Comparison of ENCODE assay signal across 15 mouse cellular contexts in genomic region chr11:109349652-109350316, GRCm38 (mm10). TPM values are rescaled to one million over a fixed set of nuclear protein-coding genes. Genes with fewer than 3 reads are reported as not detected.
DNase-seq lines count a peak whose midpoint lies in the region; ATAC-seq and TF ChIP-seq lines count a peak whose summit lies in the region.
"Had no signal": no experiment of that assay in that cellular context is flagged by ENCODE, and none has a peak within 500 bp of the region (broad histone marks: within the 10 kb centered on the region; RNA-seq: fewer than 3 reads in every experiment).

No protein-coding gene starts in this region.

- no peak overlapping the region for H3K4me3 ChIP-seq in heart, embryonic 10.5 days
- peak overlapping the region in 1 of 2 experiments; percentile 3; a peak in 1 of 4 replicates for H3K4me3 ChIP-seq in MEL (ENCODE audit: control insufficient read depth in 1 of 2, insufficient read depth in 1 of 2, low read depth in 2 of 2, low read length in 2 of 2)
- no peak overlapping the region for H3K4me3 ChIP-seq in kidney, embryonic 15.5 days (replicated peaks)
- H3K4me3 ChIP-seq in small intestine, adult 2 months (ENCODE audit: low read depth, low read length): peak overlapping the region; percentile 22; the same call in 1 of the 2 replicates
- H3K4me3 ChIP-seq in forebrain, embryonic 13.5 days: no peak overlapping the region
- no peak overlapping the region for H3K4me3 ChIP-seq in left cerebral cortex, adult 2 months
- H3K4me3 ChIP-seq: embryonic facial prominence, embryonic 15.5 days; liver, embryonic 15.5 days; midbrain, embryonic 13.5 days had no signal

- H3K4me1 ChIP-seq in heart, embryonic 10.5 days: peaks cover 35% of the 10 kb centered on the region
- peaks cover 33 to 52% of the 10 kb centered on the region in 2 experiments for H3K4me1 ChIP-seq in MEL (ENCODE audit: control insufficient read depth in 1 of 2, insufficient read depth in 2 of 2, low read length in 2 of 2)
- H3K4me1 ChIP-seq in kidney, embryonic 15.5 days: peaks cover 32% of the 10 kb centered on the region
- peaks cover 51% of the 10 kb centered on the region for H3K4me1 ChIP-seq in small intestine, adult 2 months (ENCODE audit: control insufficient read depth, insufficient read depth, insufficient read length, low read length)
- H3K4me1 ChIP-seq in forebrain, embryonic 13.5 days: peaks cover 19% of the 10 kb centered on the region

- DNase-seq in heart, embryonic 10.5 days (ENCODE audit: low spot score): no peak
- no peak for DNase-seq in heart, postnatal 10 days
- peak; percentile 81 for DNase-seq in MEL (ENCODE audit: low read depth, low spot score)
- DNase-seq in heart, adult 8-10 months (ENCODE audit: low spot score): no peak
- no peak for DNase-seq in left cerebral cortex, adult 2 months (ENCODE audit: extremely low spot score in 1 of 2, low spot score in 2 of 2)
- DNase-seq: cerebellum, postnatal 36 days; heart, adult 11 months; right cerebral cortex, postnatal 14 days; thymus, adult 2 months had no signal

- TF ChIP-seq CTCF in MEL (IDR thresholded peaks at IDR 0.05 in 2 of 3, conservative IDR thresholded peaks at IDR 0.05 in 1 of 3; ENCODE audit: control insufficient read depth in 1 of 3, insufficient read depth in 1 of 3, low read depth in 2 of 3, low read length in 3 of 3, poor library complexity in 1 of 3, severe bottlenecking in 1 of 3): no peak
- no peak for TF ChIP-seq CTCF in small intestine, adult 2 months (IDR thresholded peaks at IDR 0.05; ENCODE audit: extremely low read depth, insufficient read length, insufficient replicate concordance, low read depth, low read length)
- TF ChIP-seq CTCF in left cerebral cortex, adult 2 months (IDR thresholded peaks at IDR 0.05): no peak

- peak; percentile 92 to 94 for TF ChIP-seq EP300 in MEL (IDR thresholded peaks at IDR 0.05; ENCODE audit: low read depth in 1 of 2, low read length in 2 of 2)

- no peaks in the 10 kb centered on the region for H3K36me3 ChIP-seq in heart, embryonic 10.5 days
- H3K36me3 ChIP-seq in MEL (ENCODE audit: control insufficient read depth in 1 of 2, insufficient read depth in 2 of 2, low read length in 2 of 2): peaks cover 0 to 36% of the 10 kb centered on the region in 2 experiments; a peak in 2 of 4 replicates
- H3K36me3 ChIP-seq in kidney, embryonic 15.5 days: no peaks in the 10 kb centered on the region
- no peaks in the 10 kb centered on the region for H3K36me3 ChIP-seq in small intestine, adult 2 months (ENCODE audit: control insufficient read depth, insufficient read depth, low read length)
- no peaks in the 10 kb centered on the region for H3K36me3 ChIP-seq in forebrain, embryonic 13.5 days (ENCODE audit: poor library complexity, severe bottlenecking)
- H3K36me3 ChIP-seq: embryonic facial prominence, embryonic 15.5 days; liver, embryonic 15.5 days; midbrain, embryonic 13.5 days had no signal

- H3K79me2 ChIP-seq in MEL (ENCODE audit: control insufficient read depth, insufficient read depth, low read length, poor library complexity): no peaks in the 10 kb centered on the region

- H3K9me3 ChIP-seq in heart, embryonic 10.5 days: no peaks in the 10 kb centered on the region
- H3K9me3 ChIP-seq in MEL (replicated peaks; ENCODE audit: insufficient read depth, low read length): no peaks in the 10 kb centered on the region
- H3K9me3 ChIP-seq in kidney, embryonic 15.5 days (replicated peaks): no peaks in the 10 kb centered on the region
- no peaks in the 10 kb centered on the region for H3K9me3 ChIP-seq in forebrain, embryonic 13.5 days (replicated peaks)
- H3K9me3 ChIP-seq: embryonic facial prominence, embryonic 15.5 days; liver, embryonic 15.5 days; midbrain, embryonic 13.5 days had no signal

- 46% methylated on average over 5 of the region's 5 CpGs for WGBS in heart, embryonic 10.5 days
- WGBS in kidney, embryonic 15.5 days: 58% methylated on average over 5 of the region's 5 CpGs
- WGBS in small intestine, adult 2 months: 32% methylated on average over 5 of the region's 5 CpGs
- 62% methylated on average over 5 of the region's 5 CpGs for WGBS in forebrain, embryonic 13.5 days

- intact Hi-C loops in heart, postnatal 10 days (cut with DNase I): no loop called here
- intact Hi-C loops in left cerebral cortex, adult 2 months (cut with DNase I): no loop called here

- peak; percentile 37; the same call in 1 of the 2 replicates for ATAC-seq in kidney, embryonic 15.5 days (replicated peaks; ENCODE audit: low FRiP score)
- no peak for ATAC-seq in forebrain, embryonic 13.5 days
- ATAC-seq: midbrain, embryonic 13.5 days had no signal

- no peak overlapping the region for H3K4me2 ChIP-seq in kidney, embryonic 15.5 days
- H3K4me2 ChIP-seq in forebrain, embryonic 13.5 days: no peak overlapping the region
- H3K4me2 ChIP-seq: embryonic facial prominence, embryonic 15.5 days; liver, embryonic 15.5 days; midbrain, embryonic 13.5 days had no signal

- peak overlapping the region; percentile 50; the same call in 1 of the 2 replicates for H3K27ac ChIP-seq in heart, embryonic 10.5 days
- H3K27ac ChIP-seq in MEL (ENCODE audit: control insufficient read depth, low read depth, low read length): peak overlapping the region; percentile 37
- peak overlapping the region; percentile 60 for H3K27ac ChIP-seq in kidney, embryonic 15.5 days
- peak overlapping the region; percentile 99 for H3K27ac ChIP-seq in small intestine, adult 2 months (ENCODE audit: insufficient read depth, low read depth, low read length)
- H3K27ac ChIP-seq in forebrain, embryonic 13.5 days: no peak overlapping the region
- no peak overlapping the region for H3K27ac ChIP-seq in left cerebral cortex, adult 2 months
- H3K27ac ChIP-seq: embryonic facial prominence, embryonic 15.5 days; liver, embryonic 15.5 days; midbrain, embryonic 13.5 days had no signal

- H3K9ac ChIP-seq in MEL (ENCODE audit: control insufficient read depth, low read depth, low read length, poor library complexity, severe bottlenecking): no peak overlapping the region; the same call in 1 of the 2 replicates
- no peak overlapping the region for H3K9ac ChIP-seq in kidney, embryonic 15.5 days
- H3K9ac ChIP-seq in forebrain, embryonic 13.5 days: no peak overlapping the region
- H3K9ac ChIP-seq: embryonic facial prominence, embryonic 15.5 days; liver, embryonic 15.5 days; midbrain, embryonic 13.5 days had no signal

- TF ChIP-seq POLR2A in MEL (IDR thresholded peaks at IDR 0.05; ENCODE audit: control insufficient read depth in 1 of 2, insufficient read depth in 1 of 2, low read depth in 1 of 2, low read length in 2 of 2, poor library complexity in 1 of 2): no peak
- peak; percentile 33; the same call in 1 of the 2 replicates for TF ChIP-seq POLR2A in small intestine, adult 2 months (IDR thresholded peaks at IDR 0.05; ENCODE audit: low read depth, low read length)

- no peak for TF ChIP-seq RAD21 in MEL (IDR thresholded peaks at IDR 0.05; ENCODE audit: low read depth, low read length)

- H3K27me3 ChIP-seq in heart, embryonic 10.5 days (ENCODE audit: insufficient read depth, poor library complexity, severe bottlenecking): no peaks in the 10 kb centered on the region
- no peaks in the 10 kb centered on the region for H3K27me3 ChIP-seq in MEL (ENCODE audit: control insufficient read depth in 1 of 2, insufficient read depth in 2 of 2, low read length in 2 of 2)
- H3K27me3 ChIP-seq in kidney, embryonic 15.5 days: no peaks in the 10 kb centered on the region
- H3K27me3 ChIP-seq in small intestine, adult 2 months (ENCODE audit: control insufficient read depth, insufficient read depth, low read length): no peaks in the 10 kb centered on the region
- H3K27me3 ChIP-seq in forebrain, embryonic 13.5 days: no peaks in the 10 kb centered on the region
- H3K27me3 ChIP-seq: embryonic facial prominence, embryonic 15.5 days; liver, embryonic 15.5 days had no signal

TF ChIP-seq in MEL, 35 proteins besides CTCF, POLR2A, EP300 and RAD21 (continues in another document):
- TF ChIP-seq MYC (IDR thresholded peaks at IDR 0.05; ENCODE audit: low read depth, low read length) (0 out of 2 replicates have a peak, but pooled peaks have one; percentile 33), MAX (IDR thresholded peaks at IDR 0.05; ENCODE audit: low read length) (peak; percentile 49), MAZ (IDR thresholded peaks at IDR 0.05; ENCODE audit: low read depth, low read length) (0 out of 2 replicates have a peak, but pooled peaks have one; percentile 15), ZKSCAN1 (IDR thresholded peaks at IDR 0.05; ENCODE audit: low read depth, low read length) (no peak), POLR2AphosphoS5 (IDR thresholded peaks at IDR 0.05; ENCODE audit: borderline replicate concordance, low read depth, low read length) (no peak), MAFK (IDR thresholded peaks at IDR 0.05; ENCODE audit: borderline replicate concordance, low read depth, low read length) (0 out of 2 replicates have a peak, but pooled peaks have one; percentile 28), POLR2AphosphoS2 (IDR thresholded peaks at IDR 0.05; ENCODE audit: low read length) (no peak), GATA1 (IDR thresholded peaks at IDR 0.05; ENCODE audit: low read depth, low read length) (peak; percentile 93), NELFE (IDR thresholded peaks at IDR 0.05; ENCODE audit: low read depth, low read length) (peak; percentile 31; the same call in 1 of the 2 replicates)

RNA-seq across cellular contexts. Expression of gene Gna13, which starts 12.8 kb away (rescaled TPM):
- 20.5 and 23.4 TPM in 2 replicates for polyA plus RNA-seq in heart, embryonic 10.5 days (2016; fragmentation: Nextera tagmentation; extraction: Ambion mirVana)
- 10 to 100 TPM; 45.7 to 48.7 TPM for total RNA-seq in heart, postnatal 10 days (2021)
- 56.6 and 57.0 TPM in 2 replicates for total RNA-seq in MEL (2012; rRNA removed)
- polyA plus RNA-seq in MEL (2012; ENCODE audit: insufficient read depth in 1 of 2, insufficient read length in 2 of 2, low read depth in 1 of 2, low replicate concordance in 2 of 2, missing spikeins in 1 of 2): 100 to 1,000 TPM in 1 of 2 experiments, 10 to 100 TPM in 1; 51.0 to 102 TPM
- polyA plus RNA-seq in kidney, embryonic 15.5 days (2015; fragmentation: Nextera tagmentation; extraction: Ambion mirVana): 20.8 and 21.5 TPM in 2 replicates
- 38.5 and 60.3 TPM in 2 replicates for polyA plus RNA-seq in small intestine, adult 2 months (2012; rRNA removed)
- 10 to 100 TPM; 25.4 to 29.3 (median 27.4) TPM for total RNA-seq in heart, adult 8-10 months (2022)
- polyA plus RNA-seq in forebrain, embryonic 13.5 days (2015; fragmentation: Nextera tagmentation; extraction: Ambion mirVana): 16.3 and 16.8 TPM in 2 replicates
- total RNA-seq in left cerebral cortex, adult 2 months (2021): 10 to 100 TPM; 45.0 to 47.7 TPM

RNA-seq across cellular contexts. Expression of gene Rgs9, which starts 51.9 kb away (rescaled TPM):
- 0.75 and 1.0 TPM in 2 replicates for polyA plus RNA-seq in heart, embryonic 10.5 days (2016; fragmentation: Nextera tagmentation; extraction: Ambion mirVana)
- under 1 TPM; 0.62 to 0.69 TPM for total RNA-seq in heart, postnatal 10 days (2021)
- total RNA-seq in MEL (2012; rRNA removed): not detected in 2 replicates
- polyA plus RNA-seq in MEL (2012; ENCODE audit: insufficient read depth in 1 of 2, insufficient read length in 2 of 2, low read depth in 1 of 2, low replicate concordance in 2 of 2, missing spikeins in 1 of 2): not detected
- polyA plus RNA-seq in kidney, embryonic 15.5 days (2015; fragmentation: Nextera tagmentation; extraction: Ambion mirVana): 1.3 and 1.8 TPM in 2 replicates
- 1.9 and 2.9 TPM in 2 replicates for polyA plus RNA-seq in small intestine, adult 2 months (2012; rRNA removed)
- total RNA-seq in heart, adult 8-10 months (2022): under 1 TPM; 0.09 to 0.34 (median 0.16) TPM
- 3.0 and 3.5 TPM in 2 replicates for polyA plus RNA-seq in forebrain, embryonic 13.5 days (2015; fragmentation: Nextera tagmentation; extraction: Ambion mirVana)
- 10 to 100 TPM; 20.3 to 44.5 TPM for total RNA-seq in left cerebral cortex, adult 2 months (2021)

Comparison
In these comparisons a context has a peak if more than half of its experiments do, and no peak if none do; other contexts are left out.
1. H3K27ac ChIP-seq: peak in heart, embryonic 10.5 days (single experiment), MEL (single experiment), kidney, embryonic 15.5 days (single experiment) and small intestine, adult 2 months (single experiment); none in forebrain, embryonic 13.5 days (single experiment) and left cerebral cortex, adult 2 months (single experiment).